Mouse (Mus musculus): ENCODE data around the gene Chrm3. TPM values are rescaled to one million over a fixed set of nuclear protein-coding genes. Genes with fewer than 3 reads are reported as not detected.

Chrm3 gene
- polyA plus RNA-seq, 1 experiment = not detected

- TF ChIP-seq CTCF (IDR thresholded peaks at IDR 0.05; ENCODE audit: control insufficient read depth, insufficient read depth, insufficient read length) (no peak), CEBPB (IDR thresholded peaks at IDR 0.05; ENCODE audit: low read depth) (no peak), USF1 (IDR thresholded peaks at IDR 0.05; ENCODE audit: low read depth) (no peak), MAX (IDR thresholded peaks at IDR 0.05) (no peak), MYOD1 (IDR thresholded peaks at IDR 0.05; ENCODE audit: control insufficient read depth, insufficient read length, low read depth) (no peak), MYOG (IDR thresholded peaks at IDR 0.05; ENCODE audit: control insufficient read depth, extremely low read depth, insufficient read length) (no peak), FOSL1 (IDR thresholded peaks at IDR 0.05; ENCODE audit: insufficient read depth, low read length, poor library complexity, severe bottlenecking) (no peak)
- Histone ChIP-seq H3K4me3 (ENCODE audit: insufficient read depth, poor library complexity, severe bottlenecking) (no peak overlapping the region), H3ac (ENCODE audit: control insufficient read depth, insufficient read length, low read depth) (no peak overlapping the region), H3K27me3 (ENCODE audit: control insufficient read depth, insufficient read depth, insufficient read length) (no peaks in the 10 kb centered on the region), H3K79me2 (ENCODE audit: control insufficient read depth, insufficient read depth) (no peaks in the 10 kb centered on the region), H3K79me3 (ENCODE audit: low read depth) (no peaks in the 10 kb centered on the region), H3K36me3 (ENCODE audit: control insufficient read depth, insufficient read depth) (no peaks in the 10 kb centered on the region)
Observed at GRCm38 (mm10) chr13:9897231-9897630, 463.4 kb downstream of the Chrm3 start.

GRCm38 (mm10) chr13:9895045-9895625, 465.5 kb downstream of the Chrm3 start:
- TF ChIP-seq MYOD1 (IDR thresholded peaks at IDR 0.05; ENCODE audit: control insufficient read depth, insufficient read length, low read depth) (no peak), CEBPB (IDR thresholded peaks at IDR 0.05; ENCODE audit: low read depth) (no peak), FOSL1 (IDR thresholded peaks at IDR 0.05; ENCODE audit: insufficient read depth, low read length, poor library complexity, severe bottlenecking) (no peak), MYOG (IDR thresholded peaks at IDR 0.05; ENCODE audit: control insufficient read depth, extremely low read depth, insufficient read length) (no peak), CTCF (IDR thresholded peaks at IDR 0.05; ENCODE audit: control insufficient read depth, insufficient read depth, insufficient read length) (no peak), MAX (IDR thresholded peaks at IDR 0.05) (no peak), USF1 (IDR thresholded peaks at IDR 0.05; ENCODE audit: low read depth) (no peak)
- Histone ChIP-seq H3ac (ENCODE audit: control insufficient read depth, insufficient read length, low read depth) (no peak overlapping the region), H3K36me3 (ENCODE audit: control insufficient read depth, insufficient read depth) (no peaks in the 10 kb centered on the region)

GRCm38 (mm10) chr13:9891088-9891487, 469.6 kb downstream of the Chrm3 start:
- TF ChIP-seq MYOG (IDR thresholded peaks at IDR 0.05; ENCODE audit: control insufficient read depth, extremely low read depth, insufficient read length) = no peak
- no peak for TF ChIP-seq CEBPB (IDR thresholded peaks at IDR 0.05; ENCODE audit: low read depth)
- no peak for TF ChIP-seq CTCF (IDR thresholded peaks at IDR 0.05; ENCODE audit: control insufficient read depth, insufficient read depth, insufficient read length)
- TF ChIP-seq FOSL1 (IDR thresholded peaks at IDR 0.05; ENCODE audit: insufficient read depth, low read length, poor library complexity, severe bottlenecking) = no peak
- no peak for TF ChIP-seq MAX (IDR thresholded peaks at IDR 0.05)
- no peak for TF ChIP-seq MYOD1 (IDR thresholded peaks at IDR 0.05; ENCODE audit: control insufficient read depth, insufficient read length, low read depth)
- TF ChIP-seq USF1 (IDR thresholded peaks at IDR 0.05; ENCODE audit: low read depth) = no peak
- H3K4me3 ChIP-seq (ENCODE audit: insufficient read depth, poor library complexity, severe bottlenecking) = no peak overlapping the region
- no peaks in the 10 kb centered on the region for H3K79me3 ChIP-seq (ENCODE audit: low read depth)
- no peaks in the 10 kb centered on the region for H3K79me2 ChIP-seq (ENCODE audit: control insufficient read depth, insufficient read depth)
- H3ac ChIP-seq (ENCODE audit: control insufficient read depth, insufficient read length, low read depth) = no peak overlapping the region
- no peaks in the 10 kb centered on the region for H3K27me3 ChIP-seq (ENCODE audit: control insufficient read depth, insufficient read depth, insufficient read length)
- no peaks in the 10 kb centered on the region for H3K36me3 ChIP-seq (ENCODE audit: control insufficient read depth, insufficient read depth)

More at GRCm38 (mm10) chr13:9895045-9895625, 465.5 kb downstream of the Chrm3 start:
- H3K79me3 ChIP-seq (ENCODE audit: low read depth) = no peaks in the 10 kb centered on the region
- no peaks in the 10 kb centered on the region for H3K27me3 ChIP-seq (ENCODE audit: control insufficient read depth, insufficient read depth, insufficient read length)
- no peak overlapping the region for H3K4me3 ChIP-seq (ENCODE audit: insufficient read depth, poor library complexity, severe bottlenecking)
- no peaks in the 10 kb centered on the region for H3K79me2 ChIP-seq (ENCODE audit: control insufficient read depth, insufficient read depth)

GRCm38 (mm10) chr13:9890460-9890859, 470.2 kb downstream of the Chrm3 start:
- no peaks in the 10 kb centered on the region for H3K79me2 ChIP-seq (ENCODE audit: control insufficient read depth, insufficient read depth)
- no peak for TF ChIP-seq MYOG (IDR thresholded peaks at IDR 0.05; ENCODE audit: control insufficient read depth, extremely low read depth, insufficient read length)
- TF ChIP-seq USF1 (IDR thresholded peaks at IDR 0.05; ENCODE audit: low read depth) = no peak
- TF ChIP-seq MYOD1 (IDR thresholded peaks at IDR 0.05; ENCODE audit: control insufficient read depth, insufficient read length, low read depth) = no peak
- no peak for TF ChIP-seq FOSL1 (IDR thresholded peaks at IDR 0.05; ENCODE audit: insufficient read depth, low read length, poor library complexity, severe bottlenecking)
- TF ChIP-seq CTCF (IDR thresholded peaks at IDR 0.05; ENCODE audit: control insufficient read depth, insufficient read depth, insufficient read length) = no peak
- TF ChIP-seq CEBPB (IDR thresholded peaks at IDR 0.05; ENCODE audit: low read depth) = no peak
- no peak for TF ChIP-seq MAX (IDR thresholded peaks at IDR 0.05)

GRCm38 (mm10) chr13:9889954-9890353, 470.7 kb downstream of the Chrm3 start:
- no peaks in the 10 kb centered on the region for H3K79me3 ChIP-seq (ENCODE audit: low read depth)
- TF ChIP-seq FOSL1 (IDR thresholded peaks at IDR 0.05; ENCODE audit: insufficient read depth, low read length, poor library complexity, severe bottlenecking) (no peak), MYOG (IDR thresholded peaks at IDR 0.05; ENCODE audit: control insufficient read depth, extremely low read depth, insufficient read length) (no peak), MYOD1 (IDR thresholded peaks at IDR 0.05; ENCODE audit: control insufficient read depth, insufficient read length, low read depth) (no peak), CEBPB (IDR thresholded peaks at IDR 0.05; ENCODE audit: low read depth) (no peak), USF1 (IDR thresholded peaks at IDR 0.05; ENCODE audit: low read depth) (no peak), MAX (IDR thresholded peaks at IDR 0.05) (no peak), CTCF (IDR thresholded peaks at IDR 0.05; ENCODE audit: control insufficient read depth, insufficient read depth, insufficient read length) (no peak)
- no peaks in the 10 kb centered on the region for H3K27me3 ChIP-seq (ENCODE audit: control insufficient read depth, insufficient read depth, insufficient read length)
- no peak overlapping the region for H3ac ChIP-seq (ENCODE audit: control insufficient read depth, insufficient read length, low read depth)
- H3K4me3 ChIP-seq (ENCODE audit: insufficient read depth, poor library complexity, severe bottlenecking) = no peak overlapping the region
- no peaks in the 10 kb centered on the region for H3K36me3 ChIP-seq (ENCODE audit: control insufficient read depth, insufficient read depth)
- no peaks in the 10 kb centered on the region for H3K79me2 ChIP-seq (ENCODE audit: control insufficient read depth, insufficient read depth)

More at GRCm38 (mm10) chr13:9890460-9890859, 470.2 kb downstream of the Chrm3 start:
- no peaks in the 10 kb centered on the region for H3K36me3 ChIP-seq (ENCODE audit: control insufficient read depth, insufficient read depth)
- H3K27me3 ChIP-seq (ENCODE audit: control insufficient read depth, insufficient read depth, insufficient read length) = no peaks in the 10 kb centered on the region
- H3K79me3 ChIP-seq (ENCODE audit: low read depth) = no peaks in the 10 kb centered on the region
- no peak overlapping the region for H3K4me3 ChIP-seq (ENCODE audit: insufficient read depth, poor library complexity, severe bottlenecking)
- no peak overlapping the region for H3ac ChIP-seq (ENCODE audit: control insufficient read depth, insufficient read length, low read depth)
